Mouse (Mus musculus) left cerebral cortex, adult 18-20 months (tissue): Measurements from ENCODE around the gene Cbx8. TPM values are rescaled to one million over a fixed set of nuclear protein-coding genes. Genes with fewer than 3 reads are reported as not detected.

Experiments
- DNase-seq, 2 experiments: peaks; one replicate each; pipeline ENCODE4 v3.0.0; 2021 to 2022; ENCODE audit warnings: low spot score in 2 of 2, mixed read lengths in 1 of 2
- total RNA-seq, 2 experiments: library from RNA; stranded (reverse); gene quantifications; 2 replicates each; pipeline ENCODE4 v1.2.3; 2021

Gene Cbx8
- total RNA-seq, 2 experiments from 2014 or later, result 8.3 to 13.3 TPM

DNA sequence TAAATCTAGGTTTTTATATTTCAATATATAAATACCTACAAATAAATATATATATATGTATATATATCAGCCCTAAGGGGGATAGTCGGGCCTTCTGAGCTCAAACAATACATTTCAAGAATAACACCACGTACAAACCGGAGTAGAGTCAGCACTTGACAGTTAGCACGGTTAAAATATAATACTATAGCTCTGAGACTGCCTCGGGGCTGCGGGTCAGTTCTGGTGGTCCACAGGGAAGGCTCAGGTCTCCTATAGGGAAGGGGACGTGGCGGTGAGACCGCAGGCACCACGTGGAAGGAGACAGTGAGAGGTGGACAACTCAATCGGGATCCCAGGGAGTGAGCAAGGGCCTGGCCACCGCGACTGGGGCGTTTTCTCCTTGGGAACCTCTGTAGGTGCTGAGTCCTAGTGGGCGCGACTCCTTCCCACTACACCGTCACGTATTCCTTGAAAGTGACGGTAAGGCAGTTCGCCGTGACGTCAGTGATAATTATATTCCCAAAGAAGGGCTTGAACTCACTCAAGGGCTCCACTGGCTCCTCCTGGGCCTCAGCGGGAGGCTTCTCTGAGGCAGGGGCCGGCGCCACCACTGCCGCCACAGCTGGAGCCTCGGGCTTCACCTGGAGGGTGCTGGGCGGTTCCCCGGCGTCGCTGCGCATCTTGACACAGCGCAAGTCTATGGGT is 39.8 kb upstream of the Cbx8 start:
- no peak for DNase-seq

DNA sequence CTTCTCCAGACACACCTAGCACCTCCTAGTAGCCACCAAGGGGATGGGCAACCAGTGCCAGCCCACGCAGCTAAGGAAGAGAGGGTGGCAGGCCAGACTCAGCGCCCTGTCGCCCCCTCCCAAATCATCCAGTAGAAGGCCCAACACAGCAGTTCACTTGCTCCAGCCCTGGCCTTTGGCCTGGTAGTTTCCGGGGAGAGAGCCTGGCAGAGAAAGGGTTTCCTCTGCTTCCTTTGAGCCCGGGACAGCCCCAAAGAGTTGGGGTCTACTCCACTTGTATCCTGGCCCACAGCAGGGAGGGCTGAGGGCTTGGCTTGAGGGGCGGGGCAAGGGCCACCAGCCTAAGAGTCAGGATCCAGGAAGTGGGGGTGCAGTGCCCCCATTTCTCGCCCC is 38.7 kb upstream of the Cbx8 start:
- DNase-seq, result no peak

DNA sequence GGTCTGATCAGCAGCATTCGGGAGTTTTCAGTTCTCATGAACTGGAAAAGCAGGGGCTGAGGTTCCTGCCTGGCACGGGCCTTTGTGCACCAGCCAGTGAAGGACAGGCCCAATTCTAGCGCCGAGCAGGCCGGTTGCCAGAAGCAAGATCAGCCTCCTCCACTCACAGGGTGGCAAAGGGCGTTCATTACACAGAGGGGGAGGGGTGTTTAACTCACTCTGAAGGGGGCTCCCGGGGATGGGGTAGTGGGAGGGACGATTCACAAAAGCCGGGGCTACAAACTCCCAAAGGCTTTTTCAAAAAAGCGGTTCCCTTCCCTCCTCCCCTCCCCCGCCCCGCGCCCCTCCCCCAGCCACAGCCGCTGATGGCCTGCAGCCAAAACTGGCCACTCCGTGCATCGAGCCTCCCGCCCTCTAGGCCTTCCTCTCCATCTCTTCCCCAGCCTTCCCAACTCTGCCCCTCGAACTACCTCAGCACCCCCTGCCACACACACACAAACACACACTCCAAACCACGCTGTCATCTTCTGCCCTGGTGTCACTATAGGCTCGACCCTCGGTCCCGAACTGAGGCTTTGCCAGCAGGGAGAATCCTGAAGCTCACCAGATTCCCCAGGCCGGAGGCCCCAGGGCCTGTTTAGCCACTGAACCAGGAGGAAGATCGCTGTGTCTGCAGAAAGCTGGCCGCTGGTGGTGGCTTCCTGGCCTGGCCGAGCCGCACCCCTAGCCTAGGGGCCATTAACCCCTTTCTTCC is 38.1 kb upstream of the Cbx8 start:
- DNase-seq, result no peak

DNA sequence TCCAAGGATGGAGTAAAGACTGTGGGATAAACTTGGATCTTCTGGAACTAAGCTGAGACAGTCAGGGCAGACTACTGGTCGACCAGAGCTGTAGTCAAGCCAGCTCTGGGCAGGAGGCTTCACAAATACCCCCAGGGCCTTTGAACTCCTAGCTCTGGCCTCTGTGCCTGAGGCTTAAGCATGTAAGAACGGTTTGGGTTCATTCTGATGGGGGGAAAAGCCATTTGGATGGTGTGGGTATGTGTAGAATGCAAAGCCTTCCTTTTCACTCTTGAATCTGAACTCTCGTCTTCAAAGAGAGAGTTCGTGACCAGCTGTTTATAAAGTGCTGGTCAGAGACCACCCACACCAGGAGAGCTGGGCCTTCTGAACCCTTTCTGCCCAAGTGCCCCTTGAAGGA is 37.0 kb upstream of the Cbx8 start:
- no peak for DNase-seq

DNA sequence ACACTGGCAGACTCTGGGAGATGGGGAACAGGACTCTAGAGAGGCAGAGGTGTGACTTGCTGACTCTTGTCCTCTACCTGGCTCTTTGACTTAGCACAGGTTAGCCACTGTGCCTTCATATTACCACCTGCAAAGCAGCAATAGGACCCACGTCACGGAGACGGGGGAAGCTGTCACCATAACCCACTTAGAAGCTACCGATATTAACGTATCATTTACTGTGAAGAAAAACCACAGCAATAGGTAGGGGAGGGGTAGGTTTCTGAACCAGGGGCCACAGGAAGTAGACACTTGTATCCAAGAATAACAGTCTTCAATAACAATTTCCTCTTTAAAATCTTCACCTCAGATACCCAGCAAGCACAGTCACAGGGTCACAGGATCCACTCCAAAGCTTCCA is 35.0 kb upstream of the Cbx8 start:
- DNase-seq, result no peak

DNA sequence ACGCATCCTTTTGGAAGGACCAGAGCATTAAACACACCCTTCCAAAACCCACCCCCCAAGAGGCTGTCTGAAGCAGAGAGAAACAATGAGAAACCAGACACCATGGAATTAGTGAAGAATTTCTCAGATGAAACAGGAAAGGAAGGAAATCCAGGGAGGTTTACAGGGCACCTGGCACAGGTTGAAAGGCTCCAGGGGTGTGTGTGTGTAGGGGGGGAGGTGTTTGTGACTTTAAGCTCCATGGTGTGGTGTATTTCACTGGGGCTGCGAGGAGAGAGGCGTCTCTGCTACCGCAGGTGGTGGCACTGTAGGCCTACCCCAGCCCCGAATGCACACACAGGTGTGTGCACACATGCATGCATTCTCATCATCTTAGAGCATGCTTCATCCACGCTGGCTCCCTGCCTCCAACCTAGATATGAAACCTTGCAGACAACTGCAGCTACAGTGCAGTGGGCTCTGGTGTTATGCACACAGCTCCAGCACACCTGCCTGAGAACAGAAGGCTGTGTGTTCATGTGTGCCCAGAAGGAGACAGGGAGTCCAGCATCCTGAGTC is 33.2 kb upstream of the Cbx8 start:
- DNase-seq, result no peak

DNA sequence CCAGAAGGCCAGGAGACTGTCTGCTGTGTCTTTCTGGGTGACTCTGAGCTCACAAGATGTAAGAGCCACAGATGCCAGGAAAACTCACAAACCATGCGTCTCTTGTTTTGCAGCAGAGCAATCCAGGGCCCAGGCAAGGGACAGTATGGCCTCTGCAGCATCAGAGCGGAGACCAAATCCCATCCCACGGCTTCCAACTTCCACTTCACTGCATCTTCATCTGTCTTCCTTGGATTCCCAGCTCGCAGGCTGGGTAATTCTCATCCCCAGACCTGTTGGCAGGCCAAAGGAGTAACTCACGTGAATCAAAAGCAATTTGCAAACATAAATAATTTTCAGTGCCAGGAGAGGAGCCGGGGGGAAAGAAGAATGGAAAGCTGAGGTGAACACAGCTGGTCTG is 32.2 kb upstream of the Cbx8 start:
- DNase-seq, result no peak

DNA sequence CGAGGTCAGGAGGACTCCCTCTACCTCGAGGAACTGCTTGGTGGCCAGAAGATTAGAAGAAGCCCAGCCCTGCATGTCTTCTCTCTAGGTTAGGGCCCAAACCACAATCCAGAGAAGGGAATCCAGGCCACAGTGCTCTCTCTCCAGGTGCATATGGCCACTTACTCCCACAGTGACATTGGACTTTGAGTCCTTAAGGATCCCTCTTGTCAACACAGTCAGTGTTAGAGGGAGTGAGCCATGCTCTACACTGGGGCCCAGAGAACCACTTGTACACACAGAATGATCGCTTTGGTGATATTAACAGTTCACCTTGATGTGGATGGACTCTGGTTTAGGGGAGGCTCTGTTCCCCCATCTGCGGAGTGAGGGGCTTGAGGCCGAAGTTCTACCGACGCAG is 31.5 kb upstream of the Cbx8 start:
- DNase-seq, result no peak

DNA sequence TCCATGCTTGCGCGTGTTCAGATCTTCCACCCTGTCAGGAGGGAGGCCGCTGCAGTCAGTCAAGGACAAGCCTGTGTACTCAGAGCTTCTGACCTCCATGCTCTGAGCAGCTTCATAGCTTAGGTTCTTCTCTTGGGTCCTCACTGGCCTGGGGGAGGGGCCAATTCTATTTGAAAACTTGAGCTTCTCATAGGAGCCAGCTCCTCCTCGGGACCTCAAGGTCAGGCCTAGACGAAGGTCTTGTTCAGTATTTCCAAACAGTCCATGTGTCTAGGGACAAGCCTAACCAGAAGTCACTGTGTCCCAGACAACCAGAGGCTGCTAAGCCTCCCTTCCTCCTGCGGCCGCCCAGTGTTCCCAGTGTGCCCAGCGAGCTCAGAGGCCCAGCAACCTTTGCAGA is 26.1 kb upstream of the Cbx8 start:
- no peak for DNase-seq

DNA sequence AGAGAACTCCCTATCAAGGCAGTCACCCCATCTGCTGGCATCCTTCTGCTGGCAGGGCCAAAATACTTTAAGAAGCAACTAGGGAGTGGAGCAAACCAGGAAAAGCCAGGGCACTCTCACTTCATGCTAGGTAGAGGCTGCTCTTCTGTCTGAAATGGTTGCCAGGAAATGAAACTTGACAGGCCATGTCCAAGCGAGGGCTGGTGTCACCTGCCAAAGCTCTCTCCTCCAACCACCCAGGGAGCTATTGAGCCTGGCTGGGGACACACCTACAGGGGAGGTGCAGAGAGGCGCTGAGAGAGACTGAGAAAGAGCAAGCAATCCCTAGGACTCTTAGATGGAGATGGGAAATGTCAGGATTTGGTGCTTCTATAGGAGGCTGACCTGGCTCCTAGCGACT is 18.5 kb upstream of the Cbx8 start:
- no peak for DNase-seq

DNA sequence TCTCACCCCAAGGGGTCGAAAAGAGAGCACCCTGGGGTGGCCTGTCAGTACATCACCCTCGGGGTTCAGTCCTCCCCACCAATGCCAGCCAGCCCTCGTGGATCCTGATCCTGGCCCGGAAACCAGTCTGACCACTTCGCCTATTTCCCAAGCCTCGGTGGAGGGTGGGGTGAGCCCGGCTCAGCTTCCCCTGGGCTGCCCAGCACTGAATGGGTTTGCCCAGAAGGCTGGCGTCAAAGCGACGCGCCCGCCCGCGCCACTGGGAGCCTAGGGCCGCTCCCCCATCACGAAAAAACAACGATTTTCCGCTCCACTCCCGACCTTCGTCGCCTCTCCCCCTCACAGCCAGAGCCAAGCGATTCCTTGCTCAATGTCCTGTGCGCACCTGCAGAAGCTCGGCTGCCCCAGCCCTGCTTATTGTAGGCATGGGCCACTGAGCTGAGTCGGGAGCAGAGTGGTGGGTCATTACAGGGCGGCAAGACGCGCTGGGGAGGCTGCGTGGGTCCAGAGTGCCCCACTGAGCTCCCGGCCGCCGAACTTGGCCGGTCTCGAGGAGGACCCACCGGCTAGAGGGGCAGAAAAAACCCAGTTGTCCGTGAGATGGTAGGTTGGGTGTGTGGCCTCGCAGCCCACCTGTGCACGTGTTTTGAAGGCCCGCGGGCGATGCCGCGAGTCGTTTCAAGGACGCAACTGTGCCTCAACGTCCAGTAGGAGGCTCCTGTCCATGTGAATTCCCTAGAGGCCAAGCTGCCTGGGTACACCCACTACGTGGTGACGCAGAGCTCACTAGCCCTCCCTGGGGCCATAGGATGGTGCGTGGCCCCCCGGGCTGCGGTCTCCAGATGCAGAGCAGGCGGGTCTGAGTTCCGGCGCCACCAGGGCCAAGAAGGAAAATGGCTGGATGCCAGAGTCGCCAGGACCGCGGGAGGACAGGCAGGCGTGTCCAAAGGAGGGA is 17.5 kb upstream of the Cbx8 start:
- no peak for DNase-seq

DNA sequence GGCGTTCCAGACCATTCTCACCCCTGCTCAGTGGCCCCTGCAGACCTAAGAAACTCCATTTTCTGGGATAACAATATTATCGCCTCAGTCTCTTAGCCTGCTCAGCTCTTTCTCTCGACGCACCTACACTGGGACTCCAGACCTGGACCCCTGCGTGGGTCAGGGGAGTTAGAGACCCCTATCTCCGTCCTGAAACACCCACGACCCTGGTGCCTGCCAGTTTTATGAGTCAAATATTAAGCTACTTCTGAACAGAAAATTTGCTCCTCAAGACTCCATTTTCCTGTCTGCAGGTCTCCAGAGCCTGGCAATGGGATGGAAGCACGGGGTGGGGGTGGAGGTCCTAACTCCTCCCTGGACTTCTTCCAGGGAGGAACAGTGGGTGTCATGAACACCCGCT is 16.5 kb upstream of the Cbx8 start:
- DNase-seq, result no peak

DNA sequence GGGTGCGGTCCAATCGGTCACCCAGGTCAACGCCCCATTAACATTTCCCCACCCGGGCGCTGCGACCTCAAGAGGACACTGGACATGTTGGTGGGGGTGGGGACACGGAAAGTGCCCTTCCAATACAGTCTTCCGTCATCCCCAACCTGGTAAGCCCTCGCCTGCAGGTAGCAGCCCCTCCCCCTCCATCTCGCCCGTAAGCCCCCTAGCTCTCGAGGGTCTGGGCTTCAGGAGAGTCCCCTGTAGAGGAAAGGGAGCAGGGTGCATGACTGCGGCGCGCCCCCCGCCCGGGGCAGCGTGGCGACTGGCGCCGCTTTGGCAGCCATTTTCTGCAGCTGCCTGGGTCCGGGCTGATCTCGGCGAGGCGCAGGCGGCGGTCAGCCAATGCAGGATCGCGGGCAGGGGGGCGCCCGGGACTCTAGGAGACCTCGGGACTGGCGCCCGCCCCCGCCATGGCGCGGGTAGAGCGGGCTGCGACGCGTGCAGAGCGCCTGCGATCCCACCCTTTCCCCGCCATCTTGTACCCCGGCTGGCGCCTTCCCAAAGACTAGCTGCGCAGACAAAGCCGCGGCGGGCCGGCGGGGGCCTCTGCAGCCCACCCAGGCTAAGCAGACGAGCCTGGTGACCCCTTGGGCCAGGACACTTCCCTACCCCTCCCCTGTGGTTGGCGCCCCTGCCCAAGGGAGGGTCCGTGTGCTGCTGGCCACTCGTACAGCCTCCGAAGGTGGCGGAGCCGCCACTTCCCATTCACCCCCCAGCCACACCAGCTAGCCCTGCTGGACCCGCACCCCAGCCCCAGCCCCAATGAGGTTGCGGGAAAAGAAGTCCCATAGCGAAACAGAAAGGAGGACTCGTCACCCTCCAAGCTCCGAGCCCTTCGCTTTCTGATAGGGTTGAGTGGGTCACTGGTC is 15.8 kb upstream of the Cbx8 start:
- DNase-seq, result no peak

DNA sequence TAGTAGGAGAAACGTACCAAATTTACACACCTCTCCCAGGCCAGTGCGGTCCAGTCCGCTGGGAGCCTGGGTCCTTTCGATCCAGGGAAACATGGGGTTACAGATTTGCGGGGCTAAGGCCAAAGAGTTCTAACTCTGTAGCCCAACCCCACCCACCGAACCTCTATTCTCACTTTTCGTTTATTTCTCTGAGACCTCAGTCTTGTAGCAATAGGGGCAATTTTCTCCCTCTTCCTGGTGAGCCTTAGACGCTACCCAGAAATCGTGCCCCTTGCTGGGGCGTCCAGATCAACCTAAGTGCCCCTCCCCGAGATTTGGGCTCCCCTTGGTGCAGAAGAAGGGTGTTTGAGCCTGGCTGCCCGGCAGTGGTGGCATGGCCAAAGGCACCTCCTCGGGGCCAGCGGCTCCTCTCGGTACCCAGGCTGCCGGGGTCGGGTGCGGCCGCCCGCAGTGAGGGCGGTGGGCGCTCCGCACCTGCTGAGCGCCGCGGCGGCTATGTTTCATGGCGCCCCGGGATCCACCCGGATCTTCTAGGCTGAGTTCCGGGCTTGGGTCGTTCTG is 14.9 kb upstream of the Cbx8 start:
- DNase-seq, result no peak

DNA sequence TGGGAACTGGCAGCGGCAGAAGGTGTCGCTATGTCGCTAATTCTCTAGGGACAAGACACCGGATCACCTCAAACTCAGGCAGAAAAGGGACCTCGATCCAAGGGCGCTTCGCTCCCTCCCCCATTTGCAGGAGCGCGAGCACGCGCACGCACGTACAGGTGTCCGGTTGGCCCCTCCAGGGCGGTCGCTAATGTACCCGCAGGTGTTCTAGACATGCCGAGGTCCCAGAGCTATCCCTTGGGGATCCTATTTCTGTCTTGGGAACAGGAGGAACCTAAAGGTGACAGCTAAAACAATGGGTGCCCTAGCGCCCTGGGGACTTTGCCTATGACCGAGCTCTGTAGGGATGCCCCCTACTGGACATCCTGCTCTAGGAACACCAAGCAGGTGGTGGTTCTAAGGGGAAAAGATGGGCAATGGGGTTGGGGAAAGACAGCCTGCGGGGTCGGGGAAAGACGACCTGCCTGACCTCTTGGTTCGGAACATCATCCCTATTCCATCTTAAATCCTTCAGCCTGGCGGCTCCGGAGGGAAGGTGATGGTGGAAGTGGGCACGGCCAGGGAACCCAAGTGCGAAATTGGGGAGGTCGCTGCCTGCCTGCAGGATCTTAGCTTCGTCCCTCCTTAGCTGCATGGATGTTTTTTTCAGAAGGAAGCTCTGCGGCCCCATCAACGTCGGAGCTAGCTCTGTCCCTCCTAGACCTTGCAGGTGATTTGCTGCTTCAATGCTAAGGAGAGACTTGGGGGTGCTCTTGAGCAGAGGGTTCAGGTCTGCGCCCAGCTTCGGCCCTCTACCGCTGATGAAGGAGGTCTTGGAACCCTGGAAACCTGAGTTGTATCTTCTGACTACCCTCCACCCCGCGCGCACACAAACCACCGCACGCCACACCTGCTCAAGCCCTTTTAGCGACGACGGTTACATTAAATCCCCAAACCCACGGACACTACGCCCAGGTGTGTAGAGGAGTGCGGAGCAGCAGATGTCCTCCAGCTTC is 13.9 kb upstream of the Cbx8 start:
- DNase-seq, result no peak

DNA sequence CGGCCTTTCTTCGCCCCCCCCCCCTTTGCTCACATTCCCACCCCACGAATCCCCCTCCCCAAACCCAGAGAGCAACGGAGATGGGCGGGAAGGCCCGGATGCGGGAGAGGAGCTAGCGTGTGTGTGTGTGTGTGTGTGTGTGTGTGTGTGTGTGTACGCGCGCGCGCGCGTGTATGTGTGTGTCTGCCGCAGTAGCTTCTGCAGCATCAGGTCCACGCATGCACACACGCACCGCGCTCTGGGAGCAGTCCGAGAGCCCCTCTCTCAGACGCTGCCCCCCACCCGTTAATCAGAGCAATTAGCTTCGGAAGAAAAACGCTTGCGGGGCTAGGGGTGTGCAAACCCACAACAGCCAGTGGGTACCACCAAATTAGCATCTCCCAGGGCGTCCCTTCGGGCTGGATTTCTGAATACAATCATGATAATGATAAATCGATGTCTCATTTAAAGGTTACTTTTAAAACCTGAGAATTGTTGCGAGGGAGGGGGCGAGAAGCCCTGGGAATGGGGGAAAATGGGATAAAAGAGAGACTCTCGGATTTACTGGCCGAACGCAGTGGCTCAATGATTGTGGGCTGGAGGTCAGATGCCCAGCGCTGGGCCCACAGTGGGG is 13.1 kb upstream of the Cbx8 start:
- no peak for DNase-seq

DNA sequence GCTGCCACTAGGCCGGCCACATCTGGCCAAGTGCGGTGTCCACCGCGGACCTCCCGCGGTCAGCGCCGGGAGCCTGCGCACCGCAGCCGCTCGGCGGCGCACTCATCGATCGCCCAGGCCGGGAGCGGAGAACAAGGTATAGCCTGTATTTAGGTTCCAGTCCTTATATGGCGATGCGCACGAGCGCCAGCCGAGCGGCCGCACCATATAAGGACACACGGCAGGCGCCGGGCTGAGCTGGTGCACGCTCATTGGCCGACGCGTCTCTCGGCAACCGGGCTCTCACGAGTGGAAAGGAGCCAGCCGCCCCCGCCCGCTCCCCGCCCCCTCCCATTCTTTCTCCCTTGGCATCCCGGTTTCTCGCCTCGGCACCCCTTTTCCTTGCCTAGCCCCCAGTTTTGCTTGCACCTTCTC is 12.5 kb upstream of the Cbx8 start:
- peak in 1 of 2 experiments; percentile 50 for DNase-seq

DNA sequence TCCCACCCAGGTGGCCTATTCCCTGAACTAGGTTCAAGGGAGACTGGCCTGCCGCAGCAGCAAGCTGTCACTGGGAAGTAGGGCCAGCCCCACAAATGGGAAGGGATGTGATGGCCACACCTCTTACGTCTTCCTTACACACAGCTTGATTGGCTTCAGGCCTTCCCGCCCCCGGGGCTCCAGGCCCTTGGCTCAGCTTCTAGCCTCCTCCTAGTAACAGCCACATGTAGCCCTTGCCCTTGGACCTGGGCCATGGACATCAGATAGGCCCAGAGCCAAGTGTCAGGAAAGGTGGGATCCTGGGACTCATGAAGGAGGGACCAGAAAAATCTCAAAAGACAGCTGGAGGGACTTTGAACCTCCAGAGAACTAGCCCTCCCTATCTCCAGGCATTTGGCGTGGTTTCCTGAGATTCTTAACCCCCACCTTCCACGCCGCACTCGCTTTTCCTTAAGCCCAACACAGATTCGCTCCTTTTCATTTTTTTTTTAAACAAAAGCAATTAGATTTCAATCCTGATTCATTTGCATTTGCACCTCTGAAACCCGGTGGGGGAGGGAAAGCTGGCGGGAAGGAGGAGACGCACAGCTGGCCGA is 12.0 kb upstream of the Cbx8 start:
- no peak for DNase-seq
